Mouse (Mus musculus) heart, embryonic 15.5 days (tissue): Measurements from ENCODE around the gene Nrsn1. TPM values are rescaled to one million over a fixed set of nuclear protein-coding genes. Genes with fewer than 3 reads are reported as not detected.
"Not testable (repeated sequence)": the region's sequence is repeated elsewhere in the genome, so short reads cannot be mapped to it uniquely, and the experiment has no call there.

Source experiments
- ATAC-seq: fragments of 200-750 bp; cut with Nextera tagmentation; replicated peaks from 2 replicates; pipeline ENCODE4 v1.8.0; 2017; ENCODE audit warnings: low read depth, moderate TSS enrichment; ENCODE audit not compliant: insufficient number of reproducible peaks, insufficient read depth, low FRiP score
- H3K27ac ChIP-seq: fragments of 300-500 bp; sonication (generic); 2 replicates; pipeline ENCODE4 v1.5.1; 2015; ENCODE audit warnings: mild to moderate bottlenecking, inconsistent platforms
- H3K27me3 ChIP-seq: fragments of 300-500 bp; sonication (generic); 2 replicates; pipeline ENCODE4 v1.6.1; 2015; ENCODE audit warnings: inconsistent platforms
- H3K36me3 ChIP-seq: fragments of 300-500 bp; sonication (generic); 2 replicates; pipeline ENCODE4 v1.6.1; 2015; ENCODE audit warnings: mild to moderate bottlenecking, inconsistent platforms
- H3K4me1 ChIP-seq: fragments of 300-500 bp; sonication (generic); replicated peaks from 2 replicates; pipeline ENCODE4 v1.6.1; 2015; ENCODE audit warnings: inconsistent platforms
- H3K4me2 ChIP-seq: fragments of 300-500 bp; sonication (generic); 2 replicates; pipeline ENCODE4 v1.6.1; 2015; ENCODE audit warnings: inconsistent platforms, mild to moderate bottlenecking, moderate library complexity
- H3K4me3 ChIP-seq: fragments of 300-500 bp; sonication (generic); 2 replicates; pipeline ENCODE4 v1.5.1; 2015; ENCODE audit warnings: mild to moderate bottlenecking, inconsistent platforms
- H3K9ac ChIP-seq: fragments of 300-500 bp; sonication (generic); 2 replicates; pipeline ENCODE4 v1.6.1; 2015; ENCODE audit warnings: mild to moderate bottlenecking, inconsistent platforms
- H3K9me3 ChIP-seq: fragments of 300-500 bp; sonication (generic); replicated peaks from 2 replicates; pipeline ENCODE4 v1.6.1; 2016; ENCODE audit warnings: inconsistent platforms
- WGBS: fragments of 180-500 bp; shearing (Covaris S2); methylation state at CpG from one replicate; pipeline ENCODE4 v1.1.7; 2015; ENCODE audit warnings: mixed read lengths; 5-methylcytosine and 5-hydroxymethylcytosine counted together
- polyA plus RNA-seq: library from polyadenylated mRNA; unstranded; fragments of >200 nt; fragmentation: Nextera tagmentation; extraction: Ambion mirVana; gene quantifications from 2 replicates; pipeline ENCODE4 v1.2.1, GENCODE M21; 2015

Gene Nrsn1
- polyA plus RNA-seq, result 0.19 and 0.81 TPM in 2 replicates

GRCm38 (mm10) chr13:25270402-25270801 lies at the start of gene Nrsn1:
Gene Nrsn1, minus strand, starts transcription at chr13:25270502.
- H3K9me3 ChIP-seq, H3K36me3 ChIP-seq, H3K27ac ChIP-seq, H3K4me1 ChIP-seq, H3K9ac ChIP-seq, ATAC-seq, H3K27me3 ChIP-seq: not testable (repeated sequence)
- WGBS, result 39% methylated on average over 2 of the region's 2 CpGs
- Histone ChIP-seq H3K4me3 (peak within 1 kb of the TSS; percentile 38), H3K4me2 (peak within 1 kb of the TSS; percentile 76)

- H3K4me1 ChIP-seq, result no peaks in the 10 kb centered on the region
- H3K9me3 ChIP-seq, result no peaks in the 10 kb centered on the region
- no peaks in the 10 kb centered on the region for H3K27me3 ChIP-seq
- WGBS, result 71% methylated on average over 2 of the region's 2 CpGs
- no peak overlapping the region for H3K27ac ChIP-seq
- no peaks in the 10 kb centered on the region for H3K36me3 ChIP-seq
- H3K9ac ChIP-seq, result no peak overlapping the region
- H3K4me3 ChIP-seq, result no peak overlapping the region
- no peak for ATAC-seq
- no peak overlapping the region for H3K4me2 ChIP-seq
Measured at GRCm38 (mm10) chr13:25312059-25312458, 41.8 kb upstream of the Nrsn1 start.

GRCm38 (mm10) chr13:25310068-25310467 lies 39.8 kb upstream of the Nrsn1 start:
- ATAC-seq, result no peak
- Histone ChIP-seq H3K36me3 (no peaks in the 10 kb centered on the region), H3K27ac (no peak overlapping the region), H3K4me1 (no peaks in the 10 kb centered on the region), H3K27me3 (no peaks in the 10 kb centered on the region), H3K4me2 (no peak overlapping the region), H3K9me3 (no peaks in the 10 kb centered on the region), H3K9ac (no peak overlapping the region), H3K4me3 (no peak overlapping the region)

- Histone ChIP-seq H3K9me3 (no peaks in the 10 kb centered on the region), H3K36me3 (no peaks in the 10 kb centered on the region), H3K4me2 (no peak overlapping the region), H3K27ac (no peak overlapping the region), H3K27me3 (no peaks in the 10 kb centered on the region), H3K4me3 (no peak overlapping the region), H3K9ac (no peak overlapping the region), H3K4me1 (no peaks in the 10 kb centered on the region)
- ATAC-seq, result no peak
- 74% methylated on average over 1 of the region's 1 CpGs for WGBS
Measured at GRCm38 (mm10) chr13:25288736-25289135, 18.4 kb upstream of the Nrsn1 start.

GRCm38 (mm10) chr13:25274934-25275565 lies 4.7 kb upstream of the Nrsn1 start:
- WGBS, result 46% methylated on average over 5 of the region's 5 CpGs
- Histone ChIP-seq H3K4me1 (peaks cover under 1% of the 10 kb centered on the region), H3K4me3 (no peak overlapping the region), H3K36me3 (no peaks in the 10 kb centered on the region), H3K27me3 (no peaks in the 10 kb centered on the region), H3K27ac (no peak overlapping the region), H3K9me3 (no peaks in the 10 kb centered on the region), H3K4me2 (no peak overlapping the region), H3K9ac (no peak overlapping the region)
- no peak for ATAC-seq

GRCm38 (mm10) chr13:25272189-25272588 lies 1.9 kb upstream of the Nrsn1 start:
- Histone ChIP-seq H3K9ac (no peak overlapping the region), H3K36me3 (no peaks in the 10 kb centered on the region), H3K27ac (no peak overlapping the region), H3K4me3 (no peak overlapping the region), H3K4me2 (no peak overlapping the region), H3K4me1 (peaks cover 9% of the 10 kb centered on the region), H3K27me3 (no peaks in the 10 kb centered on the region; the same call in 1 of the 2 replicates), H3K9me3 (no peaks in the 10 kb centered on the region)
- 39% methylated on average over 4 of the region's 4 CpGs for WGBS
- no peak for ATAC-seq

- Histone ChIP-seq H3K36me3 (no peaks in the 10 kb centered on the region), H3K9ac (no peak overlapping the region), H3K27me3 (no peaks in the 10 kb centered on the region; the same call in 1 of the 2 replicates), H3K4me1 (peaks cover 9% of the 10 kb centered on the region), H3K27ac (no peak overlapping the region), H3K4me3 (peak overlapping the region; percentile 38), H3K4me2 (peak overlapping the region; percentile 76), H3K9me3 (no peaks in the 10 kb centered on the region)
- peak; percentile 69; the same call in 1 of the 2 replicates for ATAC-seq
- WGBS, result 3% methylated on average over 42 of the region's 42 CpGs
Measured at GRCm38 (mm10) chr13:25269569-25270268, 583 bp downstream of the Nrsn1 start.

- peaks cover 9% of the 10 kb centered on the region for H3K4me1 ChIP-seq
- H3K27ac ChIP-seq, result no peak overlapping the region
- no peak overlapping the region for H3K9ac ChIP-seq
- no peaks in the 10 kb centered on the region; the same call in 1 of the 2 replicates for H3K27me3 ChIP-seq
- ATAC-seq, result no peak
- H3K4me2 ChIP-seq, result no peak overlapping the region
- no peaks in the 10 kb centered on the region for H3K36me3 ChIP-seq
- no peaks in the 10 kb centered on the region for H3K9me3 ChIP-seq
- no peak overlapping the region for H3K4me3 ChIP-seq
- 18% methylated on average over 2 of the region's 2 CpGs for WGBS
Measured at GRCm38 (mm10) chr13:25269039-25269438, 1.3 kb downstream of the Nrsn1 start.

- Histone ChIP-seq H3K9me3 (no peaks in the 10 kb centered on the region), H3K4me2 (no peak overlapping the region), H3K4me1 (no peaks in the 10 kb centered on the region), H3K9ac (no peak overlapping the region), H3K27ac (no peak overlapping the region), H3K36me3 (no peaks in the 10 kb centered on the region), H3K4me3 (no peak overlapping the region), H3K27me3 (no peaks in the 10 kb centered on the region)
- WGBS, result 72% methylated on average over 4 of the region's 4 CpGs
- no peak for ATAC-seq
Measured at GRCm38 (mm10) chr13:25262748-25263147, 7.6 kb downstream of the Nrsn1 start.

- Histone ChIP-seq H3K9me3 (no peaks in the 10 kb centered on the region), H3K27me3 (no peaks in the 10 kb centered on the region), H3K27ac (no peak overlapping the region), H3K36me3 (no peaks in the 10 kb centered on the region), H3K4me3 (no peak overlapping the region), H3K9ac (no peak overlapping the region), H3K4me1 (no peaks in the 10 kb centered on the region), H3K4me2 (no peak overlapping the region)
- 72% methylated on average over 6 of the region's 6 CpGs for WGBS
- no peak for ATAC-seq
Measured at GRCm38 (mm10) chr13:25257608-25258007, 12.7 kb downstream of the Nrsn1 start.

- Histone ChIP-seq H3K9ac (no peak overlapping the region), H3K4me1 (no peaks in the 10 kb centered on the region), H3K4me2 (no peak overlapping the region), H3K36me3 (no peaks in the 10 kb centered on the region), H3K9me3 (no peaks in the 10 kb centered on the region), H3K27me3 (no peaks in the 10 kb centered on the region), H3K4me3 (no peak overlapping the region), H3K27ac (no peak overlapping the region)
- ATAC-seq, result no peak; the same call in 1 of the 2 replicates
- 63% methylated on average over 9 of the region's 9 CpGs for WGBS
Measured at GRCm38 (mm10) chr13:25254478-25255263, 15.6 kb downstream of the Nrsn1 start.
